Mouse (Mus musculus) right cerebral cortex, postnatal 25 days (tissue): Measurements from ENCODE around the gene Lactb.
"Not testable (repeated sequence)": the region's sequence is repeated elsewhere in the genome, so short reads cannot be mapped to it uniquely, and the experiment has no call there.

Source experiments
- DNase-seq: peaks from one replicate; pipeline ENCODE4 v3.0.0; 2022

Lactb gene

GRCm38 (mm10) chr9:66919382-66919971, 55.8 kb downstream of the Lactb start, which contains the start of gene Rab8b:
Gene Rab8b (minus strand): TSS chr9:66919687.
- peak; percentile 96 for DNase-seq

GRCm38 (mm10) chr9:66918672-66919330, 56.5 kb downstream of the Lactb start:
- peak; percentile 13 for DNase-seq

GRCm38 (mm10) chr9:66917892-66918255, 57.4 kb downstream of the Lactb start:
- DNase-seq: no peak

- DNase-seq: no peak
Measured at GRCm38 (mm10) chr9:66917216-66917891, 57.9 kb downstream of the Lactb start.

GRCm38 (mm10) chr9:66915869-66916785, 59.2 kb downstream of the Lactb start:
- no peak for DNase-seq

- no peak for DNase-seq
Measured at GRCm38 (mm10) chr9:66915401-66915800, 59.9 kb downstream of the Lactb start.

GRCm38 (mm10) chr9:66914540-66914939, 60.7 kb downstream of the Lactb start:
- DNase-seq: no peak

GRCm38 (mm10) chr9:66913254-66913934, 61.9 kb downstream of the Lactb start:
- not testable (repeated sequence) for DNase-seq

- no peak for DNase-seq
Measured at GRCm38 (mm10) chr9:66912304-66912703, 63.0 kb downstream of the Lactb start.

- no peak for DNase-seq
Measured at GRCm38 (mm10) chr9:66910677-66911076, 64.6 kb downstream of the Lactb start.

GRCm38 (mm10) chr9:66909922-66910321, 65.4 kb downstream of the Lactb start:
- no peak for DNase-seq

- DNase-seq: no peak
Measured at GRCm38 (mm10) chr9:66907746-66908397, 67.4 kb downstream of the Lactb start.

- DNase-seq: no peak
Measured at GRCm38 (mm10) chr9:66907126-66907525, 68.2 kb downstream of the Lactb start.

- DNase-seq: no peak
Measured at GRCm38 (mm10) chr9:66905990-66906389, 69.3 kb downstream of the Lactb start.
